Mouse (Mus musculus): ENCODE data around the gene Bco2.

DNA sequence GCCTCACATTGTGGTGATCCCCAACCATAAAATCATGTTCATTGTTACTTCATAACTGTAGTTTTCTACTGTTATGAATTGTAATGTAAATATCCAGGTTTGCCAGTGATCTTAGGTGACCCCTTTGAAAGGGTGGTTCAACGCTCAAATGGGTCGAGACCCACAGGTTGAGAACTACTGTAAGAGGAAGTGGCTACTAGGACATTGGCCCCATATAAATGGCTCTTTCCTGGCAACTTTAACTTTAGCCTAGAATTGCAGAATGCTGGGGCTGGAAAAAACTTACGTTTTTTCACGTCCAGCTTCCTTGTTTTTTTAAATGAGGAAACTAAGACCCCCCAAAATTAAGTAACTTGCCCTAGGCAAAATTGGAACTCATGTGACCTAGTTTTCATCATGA is 12.4 kb upstream of the Bco2 start:
- no peak for TF ChIP-seq CTCF (IDR thresholded peaks at IDR 0.05 in 2 of 3, conservative IDR thresholded peaks at IDR 0.05 in 1 of 3; ENCODE audit: control insufficient read depth in 1 of 3, insufficient read depth in 1 of 3, low read depth in 2 of 3, low read length in 3 of 3, poor library complexity in 1 of 3, severe bottlenecking in 1 of 3)
- TF ChIP-seq POLR2A (IDR thresholded peaks at IDR 0.05; ENCODE audit: control insufficient read depth in 1 of 2, insufficient read depth in 1 of 2, low read depth in 1 of 2, low read length in 2 of 2, poor library complexity in 1 of 2) = no peak
- TF ChIP-seq UBTF (IDR thresholded peaks at IDR 0.05; ENCODE audit: borderline replicate concordance, insufficient read depth, low read depth, low read length) = no peak
- no peak for TF ChIP-seq GATA1 (IDR thresholded peaks at IDR 0.05; ENCODE audit: low read depth, low read length)
- TF ChIP-seq ZKSCAN1 (IDR thresholded peaks at IDR 0.05; ENCODE audit: low read depth, low read length) = no peak
- no peak for TF ChIP-seq MAZ (IDR thresholded peaks at IDR 0.05; ENCODE audit: low read depth, low read length)
- no peak for TF ChIP-seq MYC (IDR thresholded peaks at IDR 0.05; ENCODE audit: low read depth, low read length)
- no peak for TF ChIP-seq MXI1 (IDR thresholded peaks at IDR 0.05; ENCODE audit: low read depth, low read length)

All from MEL (cell line).